Mouse (Mus musculus): ENCODE results near the gene Wdr89. TPM values are rescaled to one million over a fixed set of nuclear protein-coding genes. Genes with fewer than 3 reads are reported as not detected.
A peak's percentile ranks its signal among the peaks of the same experiment; 100 is the strongest.

The Wdr89 gene
- polyA plus RNA-seq, 1 experiment from 2014 or later: 10.7 TPM

- WGBS (ENCODE audit: insufficient replicate concordance): 94% methylated on average over 1 of the region's 1 CpGs
- H3K4me1 ChIP-seq: peaks cover 17% of the 10 kb centered on the region
- no peak overlapping the region for H3K9ac ChIP-seq
- H3K27ac ChIP-seq: no peak overlapping the region
- no peak overlapping the region for H3K4me3 ChIP-seq
- no peak overlapping the region for H3K4me2 ChIP-seq
- H3K27me3 ChIP-seq (replicated peaks): no peaks in the 10 kb centered on the region
- H3K9me3 ChIP-seq (replicated peaks): no peaks in the 10 kb centered on the region
- ATAC-seq: no peak
- H3K36me3 ChIP-seq: no peaks in the 10 kb centered on the region
Observed at GRCm38 (mm10) chr12:75641726-75642125, 27.6 kb downstream of the Wdr89 start.

- Histone ChIP-seq H3K27me3 (replicated peaks) (no peaks in the 10 kb centered on the region), H3K36me3 (no peaks in the 10 kb centered on the region), H3K4me3 (no peak overlapping the region), H3K27ac (no peak overlapping the region), H3K9ac (no peak overlapping the region), H3K4me1 (peaks cover 17% of the 10 kb centered on the region), H3K4me2 (no peak overlapping the region), H3K9me3 (replicated peaks) (no peaks in the 10 kb centered on the region)
- 65% methylated on average over 2 of the region's 2 CpGs for WGBS (ENCODE audit: insufficient replicate concordance)
- no peak for ATAC-seq
Observed at GRCm38 (mm10) chr12:75638345-75638744, 31.0 kb downstream of the Wdr89 start.

- H3K4me3 ChIP-seq: no peak overlapping the region
- no peak overlapping the region for H3K27ac ChIP-seq
- WGBS (ENCODE audit: insufficient replicate concordance): 73% methylated on average over 3 of the region's 3 CpGs
- no peak overlapping the region for H3K4me2 ChIP-seq
- no peaks in the 10 kb centered on the region for H3K27me3 ChIP-seq (replicated peaks)
- H3K9ac ChIP-seq: no peak overlapping the region
- ATAC-seq: no peak
- H3K4me1 ChIP-seq: peaks cover 17% of the 10 kb centered on the region
- no peaks in the 10 kb centered on the region for H3K9me3 ChIP-seq (replicated peaks)
- peaks cover 10% of the 10 kb centered on the region for H3K36me3 ChIP-seq
Observed at GRCm38 (mm10) chr12:75637103-75637502, 32.2 kb downstream of the Wdr89 start.

- H3K36me3 ChIP-seq: peaks cover 16% of the 10 kb centered on the region
- ATAC-seq: no peak
- H3K4me1 ChIP-seq: peaks cover 17% of the 10 kb centered on the region
- H3K9me3 ChIP-seq (replicated peaks): no peaks in the 10 kb centered on the region
- no peak overlapping the region for H3K4me3 ChIP-seq
- no peak overlapping the region for H3K27ac ChIP-seq
- no peaks in the 10 kb centered on the region for H3K27me3 ChIP-seq (replicated peaks)
- WGBS (ENCODE audit: insufficient replicate concordance): 64% methylated on average over 10 of the region's 10 CpGs
- no peak overlapping the region for H3K9ac ChIP-seq
- H3K4me2 ChIP-seq: no peak overlapping the region
Observed at GRCm38 (mm10) chr12:75635771-75636430, 33.4 kb downstream of the Wdr89 start.

- Histone ChIP-seq H3K27ac (no peak overlapping the region), H3K4me2 (no peak overlapping the region), H3K9ac (no peak overlapping the region), H3K4me3 (no peak overlapping the region), H3K4me1 (no peaks in the 10 kb centered on the region), H3K9me3 (replicated peaks) (no peaks in the 10 kb centered on the region), H3K36me3 (peaks cover 19% of the 10 kb centered on the region), H3K27me3 (replicated peaks) (no peaks in the 10 kb centered on the region)
- 45% methylated on average over 1 of the region's 1 CpGs for WGBS (ENCODE audit: insufficient replicate concordance)
- no peak for ATAC-seq
Observed at GRCm38 (mm10) chr12:75629618-75630017, 39.7 kb downstream of the Wdr89 start.

- H3K36me3 ChIP-seq: no peaks in the 10 kb centered on the region
- 70% methylated on average over 5 of the region's 5 CpGs for WGBS (ENCODE audit: insufficient replicate concordance)
- 0 out of 2 replicates have a peak, but pooled peaks cover 5% of the 10 kb centered on the region for H3K9me3 ChIP-seq (replicated peaks)
- peaks cover 13% of the 10 kb centered on the region for H3K4me1 ChIP-seq
- H3K4me3 ChIP-seq: no peak overlapping the region
- H3K27ac ChIP-seq: no peak overlapping the region
- no peak overlapping the region for H3K9ac ChIP-seq
- ATAC-seq: peak; percentile 64
- no peak overlapping the region for H3K4me2 ChIP-seq
- no peaks in the 10 kb centered on the region for H3K27me3 ChIP-seq (replicated peaks)
Observed at GRCm38 (mm10) chr12:75623292-75623691, 46.0 kb downstream of the Wdr89 start.

GRCm38 (mm10) chr12:75622835-75623234 lies 46.5 kb downstream of the Wdr89 start:
- Histone ChIP-seq H3K4me1 (peaks cover 13% of the 10 kb centered on the region), H3K9me3 (replicated peaks) (0 out of 2 replicates have a peak, but pooled peaks cover 5% of the 10 kb centered on the region), H3K36me3 (no peaks in the 10 kb centered on the region), H3K4me2 (peak overlapping the region; percentile 19; the same call in 1 of the 2 replicates), H3K27me3 (replicated peaks) (no peaks in the 10 kb centered on the region), H3K4me3 (no peak overlapping the region), H3K9ac (0 out of 2 replicates have a peak overlapping the region, but pooled peaks have one; percentile 3), H3K27ac (no peak overlapping the region)
- peak; percentile 87 for ATAC-seq
- WGBS (ENCODE audit: insufficient replicate concordance): 33% methylated on average over 3 of the region's 3 CpGs

GRCm38 (mm10) chr12:75616841-75617240 lies 52.5 kb downstream of the Wdr89 start:
- Histone ChIP-seq H3K4me3 (no peak overlapping the region), H3K4me1 (peaks cover 6% of the 10 kb centered on the region; the same call in 1 of the 2 replicates), H3K9ac (no peak overlapping the region), H3K36me3 (no peaks in the 10 kb centered on the region), H3K27ac (no peak overlapping the region), H3K9me3 (replicated peaks) (0 out of 2 replicates have a peak, but pooled peaks cover 5% of the 10 kb centered on the region), H3K27me3 (replicated peaks) (peaks cover 22% of the 10 kb centered on the region), H3K4me2 (no peak overlapping the region)
- ATAC-seq: peak; percentile 27; the same call in 1 of the 2 replicates
- WGBS (ENCODE audit: insufficient replicate concordance): 62% methylated on average over 8 of the region's 8 CpGs

- peaks cover 22% of the 10 kb centered on the region for H3K27me3 ChIP-seq (replicated peaks)
- H3K27ac ChIP-seq: no peak overlapping the region
- H3K4me2 ChIP-seq: peak overlapping the region; percentile 51
- H3K9ac ChIP-seq: no peak overlapping the region
- ATAC-seq: no peak; the same call in 1 of the 2 replicates
- peaks cover 6% of the 10 kb centered on the region; the same call in 1 of the 2 replicates for H3K4me1 ChIP-seq
- peak overlapping the region; percentile 26 for H3K4me3 ChIP-seq
- WGBS (ENCODE audit: insufficient replicate concordance): 9% methylated on average over 24 of the region's 24 CpGs
- no peaks in the 10 kb centered on the region for H3K36me3 ChIP-seq
- 0 out of 2 replicates have a peak, but pooled peaks cover 4% of the 10 kb centered on the region for H3K9me3 ChIP-seq (replicated peaks)
Observed at GRCm38 (mm10) chr12:75616158-75616791, 53.1 kb downstream of the Wdr89 start.

- Histone ChIP-seq H3K36me3 (no peaks in the 10 kb centered on the region), H3K27me3 (replicated peaks) (peaks cover 22% of the 10 kb centered on the region), H3K9me3 (replicated peaks) (no peaks in the 10 kb centered on the region), H3K9ac (no peak overlapping the region), H3K4me1 (peaks cover 6% of the 10 kb centered on the region; the same call in 1 of the 2 replicates), H3K27ac (no peak overlapping the region), H3K4me2 (peak overlapping the region; percentile 51; the same call in 1 of the 2 replicates), H3K4me3 (no peak overlapping the region)
- 56% methylated on average over 3 of the region's 3 CpGs for WGBS (ENCODE audit: insufficient replicate concordance)
- no peak for ATAC-seq
Observed at GRCm38 (mm10) chr12:75615556-75615955, 53.8 kb downstream of the Wdr89 start.

- Histone ChIP-seq H3K4me2 (no peak overlapping the region), H3K9me3 (replicated peaks) (no peaks in the 10 kb centered on the region), H3K27me3 (replicated peaks) (peaks cover 22% of the 10 kb centered on the region), H3K4me1 (peaks cover 6% of the 10 kb centered on the region; the same call in 1 of the 2 replicates), H3K9ac (no peak overlapping the region), H3K36me3 (no peaks in the 10 kb centered on the region), H3K4me3 (no peak overlapping the region), H3K27ac (no peak overlapping the region)
- 71% methylated on average over 7 of the region's 7 CpGs for WGBS (ENCODE audit: insufficient replicate concordance)
- no peak for ATAC-seq
Observed at GRCm38 (mm10) chr12:75612711-75613110, 56.6 kb downstream of the Wdr89 start.

GRCm38 (mm10) chr12:75599490-75599889 lies 69.8 kb downstream of the Wdr89 start:
- Histone ChIP-seq H3K36me3 (no peaks in the 10 kb centered on the region), H3K9me3 (replicated peaks) (no peaks in the 10 kb centered on the region), H3K4me1 (peaks cover 28% of the 10 kb centered on the region), H3K4me3 (no peak overlapping the region), H3K9ac (no peak overlapping the region), H3K27ac (0 out of 2 replicates have a peak overlapping the region, but pooled peaks have one; percentile 14), H3K27me3 (replicated peaks) (no peaks in the 10 kb centered on the region), H3K4me2 (peak overlapping the region; percentile 42)
- ATAC-seq: no peak; the same call in 1 of the 2 replicates
- WGBS (ENCODE audit: insufficient replicate concordance): 28% methylated on average over 4 of the region's 4 CpGs
